Mouse (Mus musculus) thymus, adult 2 months (tissue): ENCODE data around the gene Olfr726. TPM values are rescaled to one million over a fixed set of nuclear protein-coding genes. Genes with fewer than 3 reads are reported as not detected.

Experiments
- DNase-seq: peaks from one replicate; pipeline ENCODE4 v3.0.0; 2021
- H3K27ac ChIP-seq: fragments of 200-500 bp; 2 replicates; pipeline ENCODE4 v1.5.1; 2012; ENCODE audit warnings: low read length, control low read depth; ENCODE audit not compliant: control insufficient read depth, insufficient read depth
- H3K27me3 ChIP-seq: fragments of 200-500 bp; 2 replicates; pipeline ENCODE4 v1.6.1; 2012; ENCODE audit warnings: mild to moderate bottlenecking, low read length, moderate library complexity, mixed read lengths; ENCODE audit not compliant: control insufficient read depth, insufficient read depth
- H3K36me3 ChIP-seq: fragments of 200-500 bp; 2 replicates; pipeline ENCODE4 v1.6.1; 2012; ENCODE audit warnings: mild to moderate bottlenecking, low read length, moderate library complexity; ENCODE audit not compliant: control insufficient read depth, insufficient read depth
- H3K4me1 ChIP-seq: fragments of 200-500 bp; replicated peaks from 2 replicates; pipeline ENCODE4 v1.6.1; 2012; ENCODE audit warnings: low read length; ENCODE audit not compliant: control insufficient read depth, insufficient read depth
- H3K4me3 ChIP-seq: fragments of 200-500 bp; 2 replicates; pipeline ENCODE4 v1.5.1; 2012; ENCODE audit warnings: mild to moderate bottlenecking, low read length, control low read depth, moderate library complexity; ENCODE audit not compliant: control insufficient read depth, insufficient read depth
- CTCF ChIP-seq: fragments of 200-500 bp; IDR thresholded peaks from 2 replicates; pipeline ENCODE4 v1.5.1; 2012; ENCODE audit warnings: mild to moderate bottlenecking, control low read depth, low read length, moderate library complexity, borderline replicate concordance; ENCODE audit not compliant: control insufficient read depth, poor library complexity, insufficient read depth; ENCODE audit errors: extremely low read depth
- POLR2A ChIP-seq: fragments of 200-500 bp; IDR thresholded peaks from 2 replicates; pipeline ENCODE4 v1.6.1; 2012; ENCODE audit warnings: mild to moderate bottlenecking, low read length, control low read depth, moderate library complexity; ENCODE audit not compliant: control insufficient read depth, poor library complexity, insufficient read depth; ENCODE audit errors: extremely low read depth
- WGBS: fragments of 180-500 bp; shearing (Covaris S2); methylation state at CpG from one replicate; pipeline ENCODE4 v1.1.7; 2018; 5-methylcytosine and 5-hydroxymethylcytosine counted together
- polyA plus RNA-seq: library from polyadenylated mRNA; depleted of rRNA; stranded (reverse); fragments of >200 nt; gene quantifications from 2 replicates; pipeline ENCODE4 v1.2.3, GENCODE M21; 2012; rRNA removed

Gene Olfr726
- polyA plus RNA-seq = not detected in 2 replicates

DNA sequence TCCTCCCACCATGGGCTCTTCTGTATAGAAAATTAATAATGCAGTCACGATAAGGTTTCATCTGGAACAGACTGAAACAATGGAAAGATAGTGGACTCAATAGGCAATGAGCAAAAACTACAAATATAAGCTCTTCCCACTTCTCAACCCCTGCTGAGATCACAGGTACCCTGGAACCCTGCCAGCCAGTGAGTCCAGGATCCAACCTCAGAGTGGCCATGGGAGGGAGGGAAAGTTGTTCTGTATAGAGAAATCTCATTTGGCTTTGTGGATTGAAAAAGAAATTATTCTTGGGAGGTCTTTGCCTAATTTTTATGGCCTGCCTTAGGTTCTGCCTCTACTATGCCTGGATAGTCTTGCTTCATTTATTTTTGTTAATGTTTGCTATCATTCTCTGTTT lies at the start of gene Olfr726:
TSS of gene Olfr726 (minus strand) at position 101 of the 400 bp plus-strand sequence.
- no peak for DNase-seq
- no peaks in the 10 kb centered on the region for H3K36me3 ChIP-seq
- no peaks in the 10 kb centered on the region for H3K27me3 ChIP-seq
- TF ChIP-seq CTCF (no peak), POLR2A (no peak)
- no peaks in the 10 kb centered on the region for H3K4me1 ChIP-seq
- H3K27ac ChIP-seq = no peak within 1 kb of the TSS
- 81% methylated on average over 1 of the region's 1 CpGs for whole genome bisulfite sequencing
- H3K4me3 ChIP-seq = no peak within 1 kb of the TSS

GRCm38 (mm10) chr14:50122886-50123285 lies 32.1 kb upstream of the Olfr726 start, which contains the start of gene Olfr727:
TSS of gene Olfr727 (plus strand) at chr14:50123186.
- no peak for TF ChIP-seq POLR2A
- TF ChIP-seq CTCF = no peak
- 98% methylated on average over 1 of the region's 1 CpGs for WGBS

DNA sequence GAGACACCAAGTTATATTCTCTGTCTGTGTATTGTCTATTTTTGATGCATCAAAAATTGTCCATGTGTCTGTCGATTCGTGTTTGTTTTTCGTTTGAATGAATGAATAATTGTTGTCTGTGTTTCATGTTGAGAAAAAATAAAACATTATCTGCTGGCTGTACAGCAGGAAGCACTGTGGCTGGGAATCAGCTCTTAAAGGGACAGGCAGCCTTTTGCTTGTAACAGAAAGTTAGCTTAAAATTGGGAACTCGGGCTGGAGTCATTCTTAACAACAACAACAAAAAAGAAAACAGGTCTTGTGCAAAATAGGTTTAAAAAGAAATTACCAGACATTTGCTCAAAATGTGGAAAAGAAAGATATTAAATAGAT lies 28.0 kb downstream of the Olfr726 start:
- WGBS = 3% methylated on average over 4 of the region's 4 CpGs
- no peaks in the 10 kb centered on the region for H3K36me3 ChIP-seq
- TF ChIP-seq CTCF (no peak), POLR2A (no peak)
- no peaks in the 10 kb centered on the region for H3K27me3 ChIP-seq
- DNase-seq = no peak
- no peaks in the 10 kb centered on the region for H3K4me1 ChIP-seq
- H3K27ac ChIP-seq = no peak overlapping the region
- no peak overlapping the region for H3K4me3 ChIP-seq

More at GRCm38 (mm10) chr14:50122886-50123285, 32.1 kb upstream of the Olfr726 start, which contains the start of gene Olfr727:
- Histone ChIP-seq H3K4me1 (no peaks in the 10 kb centered on the region), H3K36me3 (no peaks in the 10 kb centered on the region), H3K27me3 (no peaks in the 10 kb centered on the region), H3K4me3 (no peak within 1 kb of the TSS), H3K27ac (no peak within 1 kb of the TSS)
- no peak for DNase-seq

- DNase-seq = peak; percentile 26
- TF ChIP-seq POLR2A = no peak
- no peak for TF ChIP-seq CTCF
- Histone ChIP-seq H3K4me3 (peak overlapping the region; percentile 48), H3K27me3 (no peaks in the 10 kb centered on the region), H3K36me3 (no peaks in the 10 kb centered on the region), H3K27ac (no peak overlapping the region), H3K4me1 (no peaks in the 10 kb centered on the region)
- WGBS = 3% methylated on average over 52 of the region's 52 CpGs
These were observed 28.6 kb downstream of the Olfr726 start for GRCm38 (mm10) chr14:50061955-50062732.

DNA sequence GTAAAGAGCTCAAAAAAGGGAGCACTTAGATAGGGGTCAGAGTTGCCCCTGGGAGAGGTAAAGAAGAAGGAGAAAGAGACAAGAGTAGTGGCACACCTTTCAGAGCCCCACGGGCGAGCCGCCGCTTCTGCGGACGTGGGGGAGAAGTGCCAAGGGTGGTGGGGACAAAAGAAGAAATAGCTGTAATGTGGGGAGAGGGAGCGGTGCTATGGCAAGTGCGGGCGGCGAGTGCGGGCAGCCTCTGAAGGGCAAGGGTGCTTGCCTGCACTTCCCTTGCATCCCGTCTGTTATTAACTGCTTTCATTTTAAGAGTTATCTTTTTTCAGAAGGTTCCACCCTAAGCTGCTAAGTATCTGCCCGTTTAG lies 29.2 kb downstream of the Olfr726 start:
- H3K4me1 ChIP-seq = no peaks in the 10 kb centered on the region
- H3K27me3 ChIP-seq = no peaks in the 10 kb centered on the region
- no peak overlapping the region for H3K27ac ChIP-seq
- peak overlapping the region; percentile 48 for H3K4me3 ChIP-seq
- DNase-seq = peak; percentile 2
- no peaks in the 10 kb centered on the region for H3K36me3 ChIP-seq
- 2% methylated on average over 13 of the region's 13 CpGs for WGBS
- no peak for TF ChIP-seq CTCF

GRCm38 (mm10) chr14:50061179-50061578 lies 29.6 kb downstream of the Olfr726 start:
- H3K27me3 ChIP-seq = no peaks in the 10 kb centered on the region
- H3K27ac ChIP-seq = no peak overlapping the region
- H3K36me3 ChIP-seq = no peaks in the 10 kb centered on the region
- H3K4me3 ChIP-seq = peak overlapping the region; percentile 48; the same call in 1 of the 2 replicates
- WGBS = 14% methylated on average over 11 of the region's 11 CpGs
- DNase-seq = peak; percentile 2
- no peaks in the 10 kb centered on the region for H3K4me1 ChIP-seq
- no peak for TF ChIP-seq CTCF
- TF ChIP-seq POLR2A = no peak
